Mouse (Mus musculus) bone marrow macrophage, adult 2 months (primary cell): ENCODE results near the gene Olfr288.

Source experiments
- CTCF ChIP-seq: IDR thresholded peaks from 2 replicates; pipeline ENCODE4 v1.5.1; 2012; ENCODE audit warnings: low read depth, mild to moderate bottlenecking, low read length, moderate library complexity
- POLR2A ChIP-seq: IDR thresholded peaks from 2 replicates; pipeline ENCODE4 v1.6.1; 2012; ENCODE audit warnings: mild to moderate bottlenecking, low read depth, low read length, borderline replicate concordance

DNA sequence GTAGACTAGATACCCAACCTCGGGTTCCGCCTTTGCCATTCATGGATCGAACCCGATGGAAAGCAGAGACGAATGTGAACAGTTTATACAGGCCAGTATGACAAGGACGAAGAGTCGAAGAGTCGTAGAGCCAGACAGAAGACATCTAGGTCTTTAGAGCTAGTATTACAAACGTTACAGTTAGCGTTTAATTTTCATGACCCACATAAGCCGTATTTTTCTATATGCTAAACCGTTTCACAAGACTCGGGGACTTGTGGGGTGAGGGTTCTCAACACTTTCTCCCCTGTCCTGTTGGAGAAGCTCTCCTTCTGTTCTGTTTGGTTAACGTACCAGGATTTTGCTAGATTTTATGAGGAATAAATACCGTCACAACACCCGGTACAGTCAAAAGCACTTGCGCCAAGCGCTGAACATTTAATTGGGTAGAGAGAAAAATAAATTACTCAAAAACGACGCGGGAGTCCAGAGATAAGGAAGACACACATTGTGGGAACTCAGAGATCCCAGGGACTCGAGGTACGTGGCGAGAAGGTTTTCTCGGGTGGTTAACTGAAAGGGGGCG lies 14.7 kb downstream of the Olfr288 start:
- TF ChIP-seq CTCF (no peak), POLR2A (no peak)
